Mouse (Mus musculus) gastrocnemius, postnatal 14 days (tissue): ENCODE measurements around the gene Sec61b. TPM values are rescaled to one million over a fixed set of nuclear protein-coding genes. Genes with fewer than 3 reads are reported as not detected.

Source experiments
- DNase-seq: peaks from one replicate; pipeline ENCODE4 v3.0.0; 2021; ENCODE audit warnings: mixed read lengths
- intact Hi-C: fragments of 180-260 bp; cut with DNase I; formaldehyde crosslinking; loops from one replicate; pipeline ENCODE4 v1.15.1; 2025; ENCODE audit warnings: low total_unique reads
- total RNA-seq, 2 experiments: library from RNA; stranded (reverse); gene quantifications; 2 replicates each; pipeline ENCODE4 v1.2.3; 2021

Gene Sec61b
- total RNA-seq, 2 experiments from 2014 or later, result 41.9 to 56.6 TPM

DNA sequence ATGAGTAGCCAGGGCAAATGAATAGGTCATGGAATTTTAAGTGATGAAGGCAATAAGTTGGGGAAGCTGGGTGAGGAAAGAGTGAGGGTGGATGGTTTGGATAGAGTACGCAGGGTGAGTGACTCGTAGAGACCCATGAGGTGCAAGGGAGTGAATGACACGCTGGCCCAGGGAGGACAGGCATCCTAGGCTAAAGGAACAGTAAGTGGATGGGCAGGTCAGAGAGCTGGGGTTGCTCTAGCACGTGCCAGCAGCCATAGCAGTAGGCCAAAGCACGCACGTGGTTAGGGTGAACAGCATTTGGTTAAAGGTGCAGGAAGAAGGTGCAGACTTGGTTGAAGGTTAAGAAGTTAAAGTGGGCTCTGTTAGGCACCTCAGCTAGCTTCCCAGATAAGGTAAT is 3.1 kb downstream of the Sec61b start:
- no peak for DNase-seq
- intact Hi-C loops, result no loop called here

- no peak for DNase-seq
- intact Hi-C loops, result no loop called here
These were observed 5.6 kb downstream of the Sec61b start for GRCm38 (mm10) chr4:47480095-47480494.

DNA sequence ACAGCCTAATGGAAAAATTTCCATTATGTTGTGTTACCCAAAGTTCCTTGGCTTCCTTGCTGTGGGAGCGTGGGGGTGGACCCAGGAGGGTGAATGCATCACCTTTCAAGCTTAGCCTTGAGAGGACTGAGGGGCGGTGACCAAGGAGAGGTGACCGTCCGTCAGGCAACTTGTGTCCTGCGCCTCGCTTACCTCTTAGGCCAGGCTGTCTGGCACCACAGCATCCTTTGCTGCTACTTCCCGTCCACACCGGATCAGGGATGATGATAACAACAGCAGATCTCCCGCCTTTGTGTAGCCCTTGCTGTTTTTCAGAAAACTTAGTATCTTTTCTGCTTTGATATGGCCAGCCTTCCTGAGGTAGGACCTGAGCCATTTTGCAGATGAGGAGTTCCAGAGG is 6.1 kb downstream of the Sec61b start:
- intact Hi-C loops, result no loop called here
- DNase-seq, result no peak

DNA sequence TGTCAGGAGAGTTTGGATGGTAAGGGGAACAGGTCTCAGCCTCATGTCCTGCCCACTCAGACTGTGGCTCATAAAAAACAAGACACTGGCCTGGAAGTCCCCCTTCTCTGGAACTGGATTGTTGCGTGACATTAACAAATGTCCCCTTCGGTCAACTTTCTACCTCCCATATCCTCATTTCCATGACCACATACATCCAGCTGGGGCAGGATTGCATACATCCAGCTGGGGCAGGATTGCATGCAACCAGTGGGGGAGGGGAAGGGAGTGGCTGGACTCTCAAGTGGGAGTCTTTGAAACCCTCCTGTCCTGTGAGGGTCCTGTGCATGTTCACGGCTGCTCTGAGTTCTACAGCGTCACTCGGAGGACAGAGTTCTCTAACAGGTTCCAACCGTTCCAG is 16.8 kb downstream of the Sec61b start:
- no peak for DNase-seq
- intact Hi-C loops, result no loop called here

GRCm38 (mm10) chr4:47492311-47493086 is 18.0 kb downstream of the Sec61b start:
- DNase-seq, result no peak
- intact Hi-C loops, result no loop called here

DNA sequence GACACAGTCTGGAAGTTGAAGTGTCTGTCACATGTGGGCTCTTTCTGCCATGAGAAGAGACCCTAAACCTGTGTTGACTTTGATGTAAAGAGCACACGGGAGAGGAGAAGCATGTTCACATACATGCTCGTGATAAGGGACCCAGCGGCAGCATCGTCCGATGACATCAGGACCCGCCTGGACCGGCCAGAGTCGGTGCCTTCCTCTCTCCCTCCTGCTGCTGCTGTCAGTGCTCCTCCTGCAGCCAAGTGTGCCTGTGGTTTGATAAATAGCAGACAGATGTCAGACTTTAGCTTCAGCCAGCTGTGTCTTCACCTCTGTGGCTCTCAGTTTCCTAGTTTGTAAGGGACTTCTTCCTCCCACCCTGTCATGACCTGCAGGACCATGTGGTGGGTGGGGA is 19.0 kb downstream of the Sec61b start:
- no peak for DNase-seq
- intact Hi-C loops, result no loop called here

DNA sequence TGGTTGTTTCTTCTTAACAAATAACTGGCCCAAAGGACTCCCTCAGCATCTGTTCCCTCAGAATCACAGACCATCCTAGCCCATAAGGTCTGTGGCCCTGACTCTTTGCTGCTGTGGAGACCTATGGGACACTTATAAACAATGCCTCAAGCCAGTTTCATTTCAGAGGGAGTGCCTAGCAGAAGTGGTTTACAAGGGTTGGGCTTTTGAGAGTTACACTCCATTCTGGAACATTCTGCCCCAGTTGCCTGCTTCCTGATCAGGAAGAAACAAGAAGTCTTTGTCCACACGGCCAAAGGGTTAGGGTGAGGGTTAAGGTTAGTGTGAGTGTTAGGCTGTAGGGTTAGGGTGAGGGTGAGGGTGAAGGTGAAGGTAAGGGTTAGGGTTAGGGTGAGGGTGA is 19.7 kb downstream of the Sec61b start:
- intact Hi-C loops, result no loop called here
- DNase-seq, result no peak

DNA sequence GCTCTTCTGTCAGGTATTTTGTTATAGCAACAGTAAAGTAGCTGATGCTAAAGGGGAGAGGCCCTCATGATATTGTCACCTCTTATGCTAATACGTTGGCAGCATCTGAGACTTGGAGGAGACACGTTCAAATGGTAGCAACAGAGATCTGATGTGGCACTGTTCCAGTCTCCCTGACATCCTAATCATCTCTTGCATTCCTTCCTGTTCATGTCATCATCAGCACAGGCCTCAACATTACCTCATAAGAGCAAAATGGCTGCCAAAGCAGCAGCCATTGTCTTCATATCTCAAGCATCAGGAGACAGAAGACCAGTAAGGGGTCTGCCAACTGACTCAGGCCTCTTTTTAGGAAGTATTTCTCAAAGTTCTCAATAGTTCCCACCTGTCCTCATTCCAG is 20.2 kb downstream of the Sec61b start:
- intact Hi-C loops, result no loop called here
- no peak for DNase-seq

GRCm38 (mm10) chr4:47497811-47498385 is 23.4 kb downstream of the Sec61b start:
- DNase-seq, result peak; percentile 83
- intact Hi-C loops, result no loop called here

DNA sequence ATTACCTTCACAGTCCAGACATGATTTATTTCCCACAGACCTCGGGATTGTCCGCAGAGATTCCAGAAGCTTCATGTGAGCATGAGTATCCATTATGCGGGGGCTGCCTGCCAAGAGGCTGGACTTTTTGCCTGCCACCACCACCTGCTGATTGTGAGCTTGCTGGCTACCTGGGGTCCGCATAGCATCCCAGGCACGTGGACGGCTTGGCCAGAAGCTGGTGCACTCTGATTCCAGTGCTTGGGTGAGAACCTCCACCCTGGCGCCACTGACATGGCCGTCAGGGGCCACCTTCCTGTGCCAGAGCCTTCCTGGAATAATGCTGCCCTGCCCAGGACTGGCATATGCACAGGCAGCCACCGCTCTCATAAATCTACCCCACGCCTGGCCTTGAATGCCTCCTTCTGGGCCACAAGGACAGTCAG is 24.7 kb downstream of the Sec61b start:
- DNase-seq, result peak; percentile 69

DNA sequence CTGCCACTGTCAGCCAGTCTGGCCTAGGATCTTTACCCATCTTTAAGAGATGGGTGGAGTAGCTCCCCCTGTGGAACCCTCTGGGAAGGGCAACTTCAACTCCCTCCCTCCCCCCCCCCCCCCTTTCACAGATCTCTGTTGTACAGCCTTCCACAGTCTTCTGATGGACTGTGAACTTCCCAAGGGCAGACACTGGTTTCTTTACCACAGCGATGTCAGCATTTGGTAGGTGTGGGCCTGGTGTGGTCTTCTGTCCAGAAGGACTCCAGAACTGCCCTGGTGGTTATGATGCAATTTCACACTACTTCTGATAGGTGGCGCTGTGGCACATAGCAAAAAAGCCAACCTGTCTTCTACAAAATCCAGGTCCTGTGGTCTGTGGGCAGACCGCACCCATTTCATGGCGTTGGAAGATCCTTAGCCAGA is 28.1 kb downstream of the Sec61b start:
- peak; percentile 22 for DNase-seq
- intact Hi-C loops, result no loop called here

More for the DNA sequence above, 24.7 kb downstream of the Sec61b start:
- intact Hi-C loops, result no loop called here

GRCm38 (mm10) chr4:47503045-47503444 is 28.6 kb downstream of the Sec61b start:
- intact Hi-C loops, result no loop called here
- DNase-seq, result no peak

GRCm38 (mm10) chr4:47504841-47505517 is 30.5 kb downstream of the Sec61b start:
- no peak for DNase-seq
- intact Hi-C loops, result no loop called here

GRCm38 (mm10) chr4:47518551-47519181 is 44.2 kb downstream of the Sec61b start:
- DNase-seq, result no peak
- intact Hi-C loops, result no loop called here

DNA sequence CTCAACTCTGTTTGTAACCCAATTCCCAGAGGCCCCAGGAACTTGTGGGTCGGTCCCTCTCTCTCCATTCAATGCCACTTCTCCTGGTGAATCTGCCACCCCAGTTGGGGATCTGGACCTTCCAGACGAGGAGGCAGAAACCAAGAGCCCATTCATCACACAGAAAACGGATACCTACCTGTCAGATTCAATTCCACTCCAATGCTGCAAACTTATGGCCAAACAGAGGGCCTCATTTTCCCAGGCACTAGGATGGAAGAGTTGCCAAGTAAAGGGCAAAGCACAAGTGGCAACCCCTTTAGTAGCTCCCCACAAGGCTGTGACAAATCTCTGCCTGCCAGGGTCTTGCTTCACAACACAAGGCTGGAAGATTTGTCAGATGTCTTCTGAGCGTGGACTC is 45.6 kb downstream of the Sec61b start:
- intact Hi-C loops, result no loop called here
- no peak for DNase-seq

- no peak for DNase-seq
- intact Hi-C loops, result no loop called here
These were observed 47.6 kb downstream of the Sec61b start for GRCm38 (mm10) chr4:47521884-47522605.

GRCm38 (mm10) chr4:47529866-47530265 is 55.4 kb downstream of the Sec61b start:
- no peak for DNase-seq
- intact Hi-C loops, result no loop called here
